Mouse (Mus musculus): ENCODE measurements around the gene Coro1b.

The Coro1b gene

DNA sequence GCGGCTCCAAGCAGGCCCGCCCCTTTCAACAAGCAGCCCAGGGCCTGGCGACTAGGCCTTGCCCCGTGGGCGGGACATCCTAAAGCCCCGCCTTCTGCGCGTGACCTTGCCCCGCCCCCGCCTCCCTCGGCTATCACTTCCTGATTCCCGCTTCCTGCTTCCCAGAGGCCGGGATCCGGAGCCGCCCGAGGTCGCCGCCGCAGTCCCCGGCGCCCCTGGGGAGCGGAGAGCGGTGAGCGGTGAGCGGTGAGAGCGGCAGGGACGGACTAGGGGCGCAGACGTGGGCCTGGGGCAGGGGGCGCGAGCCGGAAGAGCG, at the start of gene Coro1b:
Coro1b (plus strand) TSS at position 129 of the 316 bp plus-strand sequence.
- peak; percentile 85 for DNase-seq (ENCODE audit: low spot score)

DNA sequence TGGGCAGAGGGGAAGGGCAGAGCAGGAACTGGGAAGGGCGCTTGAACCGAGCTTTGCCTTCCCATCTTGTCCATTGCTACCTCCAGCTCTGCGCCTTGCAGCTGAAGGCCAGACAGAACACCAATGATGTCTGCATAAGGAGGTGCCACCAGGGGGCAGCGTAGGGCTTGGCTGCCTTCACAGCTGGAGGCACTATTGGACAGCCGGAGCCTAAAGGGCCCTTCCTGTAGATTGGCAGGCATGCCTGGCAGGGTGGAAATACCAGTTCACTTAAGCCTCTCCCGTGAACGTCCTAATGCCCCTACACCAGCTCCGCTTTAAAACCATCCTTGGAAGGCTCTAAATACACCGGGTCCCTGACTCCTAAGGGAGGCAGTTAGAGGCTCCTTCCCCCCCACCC, 49.4 kb upstream of the Coro1b start:
- DNase-seq (ENCODE audit: low spot score) = peak; percentile 95

DNA sequence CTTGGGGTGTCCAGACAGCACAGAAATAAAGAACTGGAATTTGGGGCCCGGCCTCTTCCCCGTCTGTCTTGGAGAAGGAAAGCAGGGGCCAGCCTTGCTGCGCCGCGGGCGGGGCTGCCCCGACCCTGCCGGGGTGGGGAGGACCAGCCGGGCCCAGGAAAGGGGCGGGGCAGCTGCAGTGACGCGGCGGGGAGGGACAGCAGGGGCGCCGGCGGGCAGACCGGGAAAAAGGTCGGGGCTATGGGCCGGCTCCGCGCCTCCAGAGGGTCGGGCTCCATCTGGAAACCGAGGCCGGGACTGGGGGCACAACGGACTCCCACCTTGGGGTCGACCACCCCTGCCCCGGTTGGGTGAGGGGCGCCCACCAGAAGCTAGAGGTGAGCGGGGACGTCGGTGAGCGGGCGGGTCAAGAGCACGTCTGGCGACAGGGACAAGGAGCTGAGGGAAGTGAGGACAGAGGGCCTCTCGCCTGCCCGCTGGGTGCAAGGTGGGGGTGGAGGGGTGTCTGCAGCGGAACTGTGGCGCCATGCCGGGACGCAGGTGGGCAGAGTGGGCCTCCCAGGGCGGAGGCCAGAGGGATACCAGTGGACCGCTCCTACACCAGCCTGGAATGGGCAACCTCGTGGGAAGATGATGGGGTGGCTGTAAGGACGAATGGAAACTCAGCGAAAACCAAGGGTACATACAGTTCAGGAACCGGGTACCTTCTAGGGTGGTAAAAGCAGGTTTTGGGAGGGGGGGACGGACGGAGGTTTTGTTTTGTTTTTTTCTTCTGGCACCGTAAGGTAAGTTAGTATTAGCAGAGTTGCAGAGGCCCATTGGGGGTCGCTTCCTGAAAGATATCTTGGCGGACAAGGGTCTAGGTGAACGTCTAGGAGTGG, 48.3 kb upstream of the Coro1b start, which contains the start of gene Pitpnm1:
Pitpnm1 (plus strand) TSS at position 162 of the 881 bp plus-strand sequence.
- no peak for DNase-seq (ENCODE audit: low spot score)

GRCm38 (mm10) chr19:4100718-4101261, 47.6 kb upstream of the Coro1b start:
- DNase-seq (ENCODE audit: low spot score) = no peak

- no peak for DNase-seq (ENCODE audit: low spot score)
These were observed 47.0 kb upstream of the Coro1b start for GRCm38 (mm10) chr19:4101466-4101865.

GRCm38 (mm10) chr19:4102049-4102448, 46.4 kb upstream of the Coro1b start:
- no peak for DNase-seq (ENCODE audit: low spot score)

- DNase-seq (ENCODE audit: low spot score) = no peak
These were observed 45.8 kb upstream of the Coro1b start for GRCm38 (mm10) chr19:4102626-4103025.

DNA sequence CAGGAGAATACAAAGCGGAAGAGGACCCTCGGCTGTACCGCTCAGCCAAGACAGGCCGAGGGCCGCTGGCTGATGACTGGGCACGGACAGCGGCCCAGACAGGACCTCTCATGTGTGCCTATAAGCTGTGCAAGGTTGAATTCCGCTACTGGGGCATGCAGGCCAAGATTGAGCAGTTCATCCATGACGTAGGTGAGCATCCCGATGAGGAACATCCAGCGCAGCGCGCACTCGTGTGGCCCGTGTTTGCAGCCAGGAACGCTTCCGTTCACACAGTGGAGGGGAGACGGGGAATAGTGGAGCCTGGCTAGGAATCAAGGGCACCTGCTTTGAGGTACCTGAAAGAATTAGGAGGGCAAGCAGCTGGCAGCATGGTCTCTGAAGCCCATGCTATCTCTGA, 45.1 kb upstream of the Coro1b start:
- DNase-seq (ENCODE audit: low spot score) = no peak

GRCm38 (mm10) chr19:4103792-4104191, 44.6 kb upstream of the Coro1b start:
- DNase-seq (ENCODE audit: low spot score) = no peak

GRCm38 (mm10) chr19:4104675-4105194, 43.7 kb upstream of the Coro1b start:
- DNase-seq (ENCODE audit: low spot score) = no peak

DNA sequence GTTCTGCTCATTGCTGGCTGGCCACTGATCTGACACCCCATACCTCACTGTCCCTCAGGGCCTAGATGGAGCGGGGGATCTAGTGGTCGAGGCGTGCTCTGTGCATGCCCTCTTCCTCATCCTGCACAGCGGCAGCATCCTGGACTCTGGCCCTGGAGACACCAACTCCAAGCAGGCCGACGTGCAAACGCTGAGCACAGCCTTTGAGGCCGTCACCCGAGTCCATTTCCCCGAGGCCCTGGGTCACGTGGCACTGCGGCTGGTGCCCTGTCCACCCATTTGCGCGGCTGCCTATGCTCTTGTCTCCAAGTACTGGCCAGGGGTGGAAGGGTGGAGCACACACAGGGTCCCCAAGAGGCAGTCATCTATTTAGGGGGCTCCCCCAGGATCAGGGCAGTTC, 41.8 kb upstream of the Coro1b start:
- no peak for DNase-seq (ENCODE audit: low spot score)

DNA sequence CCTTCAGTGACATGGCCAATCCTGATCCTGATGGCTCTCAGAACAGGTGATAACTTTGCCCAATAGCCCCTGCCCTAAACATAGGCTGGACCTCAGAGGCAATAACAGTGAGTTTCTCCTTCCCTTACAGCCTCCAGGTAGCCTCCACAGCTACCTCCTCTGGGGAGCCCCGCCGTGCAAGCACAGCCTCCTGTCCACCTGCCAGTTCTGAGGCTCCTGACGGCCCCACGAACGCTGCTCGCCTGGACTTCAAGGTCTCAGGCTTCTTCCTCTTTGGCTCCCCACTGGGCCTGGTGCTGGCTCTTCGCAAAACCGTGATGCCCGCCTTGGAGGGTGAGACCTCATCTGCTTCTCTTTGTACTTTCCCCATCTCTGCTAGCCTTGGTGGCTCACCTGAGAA, 39.9 kb upstream of the Coro1b start:
- no peak for DNase-seq (ENCODE audit: low spot score)

GRCm38 (mm10) chr19:4112063-4112960, 36.1 kb upstream of the Coro1b start:
- no peak for DNase-seq (ENCODE audit: low spot score)

- no peak for DNase-seq (ENCODE audit: low spot score)
These were observed 35.1 kb upstream of the Coro1b start for GRCm38 (mm10) chr19:4113186-4113805.

GRCm38 (mm10) chr19:4113806-4114230, 34.6 kb upstream of the Coro1b start:
- no peak for DNase-seq (ENCODE audit: low spot score)

DNA sequence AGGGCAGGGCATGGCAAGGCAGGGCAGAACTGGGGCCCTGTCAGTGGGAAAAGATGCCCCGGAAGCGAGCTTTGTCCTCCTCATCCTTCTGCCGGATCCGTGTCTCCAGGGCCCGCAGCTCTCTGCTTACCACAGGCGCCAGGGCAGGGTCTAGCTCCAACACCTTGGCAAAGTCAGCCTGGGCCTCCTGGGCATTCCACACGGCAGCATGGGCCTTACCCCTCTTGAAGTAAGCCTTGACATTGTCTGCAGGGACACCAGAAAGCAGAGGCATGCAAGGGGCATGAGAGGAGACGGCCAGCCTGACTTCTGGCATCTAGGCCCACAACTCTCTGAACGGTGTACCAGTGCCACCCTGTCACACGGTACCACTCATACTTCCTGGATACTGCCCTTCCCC, 33.9 kb upstream of the Coro1b start:
- no peak for DNase-seq (ENCODE audit: low spot score)

DNA sequence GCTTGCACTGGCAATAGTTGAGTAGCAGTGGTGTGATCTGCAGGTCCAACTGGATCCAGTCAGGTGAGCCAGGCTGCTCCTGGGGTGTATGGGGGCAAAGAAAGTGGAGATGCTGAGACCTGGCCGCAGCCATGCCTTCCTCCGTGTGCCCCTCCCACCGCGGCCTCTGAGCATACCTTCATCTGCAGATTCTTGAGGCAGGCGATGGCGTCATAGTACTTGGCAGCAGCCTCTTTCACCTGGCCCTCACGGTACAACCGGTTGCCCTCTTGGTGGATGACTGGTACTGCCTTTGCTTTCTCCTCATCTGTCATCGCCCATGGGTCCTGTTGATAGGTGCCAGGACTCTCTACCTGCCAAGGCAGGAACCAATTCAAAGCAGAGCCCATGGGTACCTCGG, 33.3 kb upstream of the Coro1b start:
- no peak for DNase-seq (ENCODE audit: low spot score)

DNA sequence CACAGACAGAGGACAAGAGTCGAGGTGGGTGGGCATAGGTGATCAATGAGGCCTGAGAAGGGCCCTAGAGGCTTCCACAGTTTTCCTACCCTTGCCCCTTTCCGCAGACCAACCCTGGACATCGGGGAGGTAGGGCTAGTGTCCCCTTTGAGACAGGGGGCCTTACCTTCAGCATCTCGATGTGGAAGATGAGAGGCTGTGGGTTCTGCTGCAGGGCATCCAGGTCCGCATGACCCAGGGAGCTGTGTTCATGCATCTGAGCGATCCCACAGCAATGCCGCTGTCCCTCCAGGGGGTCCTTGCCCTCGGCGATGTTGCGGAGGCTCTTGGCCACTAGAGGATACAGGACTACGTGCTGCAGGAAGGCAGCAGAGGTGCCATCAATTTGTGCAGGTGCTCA, 32.6 kb upstream of the Coro1b start:
- no peak for DNase-seq (ENCODE audit: low spot score)

GRCm38 (mm10) chr19:4117006-4117405, 31.4 kb upstream of the Coro1b start:
- DNase-seq (ENCODE audit: low spot score) = no peak

DNA sequence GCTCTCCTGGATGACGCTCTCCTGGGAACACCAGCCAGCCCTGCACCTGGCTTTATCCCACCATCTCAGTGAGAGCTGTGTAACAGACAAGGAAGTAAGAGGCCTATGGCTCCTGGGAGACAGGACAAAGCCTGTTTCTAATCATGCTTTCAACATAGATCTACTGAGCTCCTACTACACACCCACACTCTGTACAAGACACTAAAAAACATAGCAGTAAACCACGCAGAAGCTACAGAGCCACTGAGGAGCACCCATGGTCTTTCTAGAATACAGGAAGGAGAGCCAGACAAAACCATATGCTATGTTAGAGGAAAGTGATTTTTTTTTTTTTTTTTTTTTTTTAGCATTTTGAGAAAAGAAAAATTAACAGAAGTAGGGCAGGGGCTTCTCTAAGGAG, 30.1 kb upstream of the Coro1b start:
- DNase-seq (ENCODE audit: low spot score) = no peak

DNA sequence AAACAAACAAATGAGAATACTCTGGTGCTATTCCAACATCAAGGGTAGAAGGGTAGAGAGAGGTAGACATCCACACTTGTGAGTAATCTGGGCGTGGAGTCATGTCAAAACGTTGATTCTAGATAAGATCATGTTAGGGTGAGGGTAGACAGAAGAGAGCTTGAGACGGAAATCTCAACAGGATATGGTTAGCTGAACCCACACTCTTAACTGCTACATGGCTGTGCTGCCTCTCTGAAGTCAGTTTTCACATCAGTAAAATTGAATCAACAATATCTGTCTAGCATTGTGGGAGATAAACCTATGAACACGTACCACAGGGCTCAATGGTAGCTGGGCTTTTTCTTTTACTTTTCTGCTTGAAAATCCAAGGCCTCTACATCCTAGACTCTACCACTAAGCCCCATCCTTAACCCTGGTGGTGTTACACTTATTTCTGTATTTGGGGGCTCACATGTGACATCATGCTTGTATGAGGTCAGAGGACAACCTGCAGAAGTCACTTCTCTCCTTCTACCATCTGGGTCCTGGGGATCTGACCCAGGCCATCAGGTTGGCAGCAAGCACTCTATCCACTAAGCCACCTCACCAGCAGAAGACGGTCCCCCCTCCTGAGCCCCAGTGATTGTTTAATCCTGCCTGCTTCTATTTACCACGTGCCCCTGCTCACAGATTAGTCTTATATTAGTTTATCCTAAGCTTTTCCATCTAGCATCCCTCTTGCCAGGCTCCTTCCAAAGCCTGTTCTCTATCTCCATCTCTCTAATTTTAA, 28.5 kb upstream of the Coro1b start:
- DNase-seq (ENCODE audit: low spot score) = no peak
